Mouse (Mus musculus): ENCODE data around the gene Orc2. TPM values are rescaled to one million over a fixed set of nuclear protein-coding genes. Genes with fewer than 3 reads are reported as not detected.

The Orc2 gene
- polyA plus RNA-seq, 1 experiment from 2014 or later = 12.9 TPM

DNA sequence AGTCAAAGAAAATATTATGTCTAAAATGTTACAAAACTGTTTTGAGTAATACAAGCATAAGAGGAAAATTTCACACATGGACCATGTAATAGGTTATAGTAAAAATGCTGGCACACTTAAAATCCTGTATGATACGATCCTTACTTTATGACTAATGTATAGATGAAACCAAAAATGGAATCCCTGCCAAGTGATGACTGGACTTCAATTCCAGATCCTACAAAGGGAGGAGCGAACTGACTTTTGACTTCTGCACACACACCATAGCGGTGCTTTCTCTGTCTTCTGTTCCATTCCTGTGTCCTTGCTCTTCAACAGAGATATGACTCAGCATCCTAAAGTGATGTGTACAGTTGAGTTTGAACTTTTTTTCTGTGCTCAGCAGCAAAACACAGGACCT is 44.3 kb downstream of the Orc2 start:
- ATAC-seq (no peak; the same call in 1 of the 2 replicates), DNase-seq (no peak)
- Histone ChIP-seq H3K9ac (replicated peaks) (no peak overlapping the region), H3K4me1 (ENCODE audit: insufficient read depth) (no peaks in the 10 kb centered on the region), H3K27ac (ENCODE audit: low read depth) (no peak overlapping the region), H3K27me3 (ENCODE audit: insufficient read depth, low read length) (no peaks in the 10 kb centered on the region), H3K4me3 (ENCODE audit: low read depth, low read length) (no peak overlapping the region), H3K4me2 (ENCODE audit: low read depth, low read length) (no peak overlapping the region), H3K36me3 (replicated peaks; ENCODE audit: insufficient read depth, low read length) (peaks cover 52% of the 10 kb centered on the region), H3K9me3 (ENCODE audit: low read length) (no peaks in the 10 kb centered on the region)
- TF ChIP-seq CTCF (IDR thresholded peaks at IDR 0.05; ENCODE audit: low read depth) (no peak), EP300 (IDR thresholded peaks at IDR 0.05; ENCODE audit: low read depth) (no peak)
- WGBS (ENCODE audit: insufficient replicate concordance) = 81% methylated on average over 3 of the region's 3 CpGs

DNA sequence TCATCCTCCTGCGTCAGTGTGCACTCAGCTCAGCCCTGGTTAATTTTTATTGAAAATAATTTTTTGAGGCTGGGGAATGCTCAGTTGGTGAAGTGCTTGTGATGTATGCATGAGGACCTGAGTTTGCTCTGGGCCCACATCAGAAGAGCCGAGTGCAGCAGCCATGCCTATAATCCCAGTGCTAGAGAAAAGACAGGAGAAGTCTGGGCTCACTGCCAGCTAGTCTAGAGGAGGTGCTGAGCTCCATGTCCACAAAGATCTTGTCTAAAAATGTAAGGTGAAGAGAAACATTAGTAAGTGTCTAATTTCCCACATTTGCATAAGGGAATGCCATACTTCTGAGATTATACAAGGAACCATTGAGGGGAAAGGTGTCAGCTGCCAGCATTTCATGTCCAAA is 46.0 kb downstream of the Orc2 start:
- H3K4me3 ChIP-seq (ENCODE audit: low read depth, low read length) = no peak overlapping the region
- no peak for TF ChIP-seq EP300 (IDR thresholded peaks at IDR 0.05; ENCODE audit: low read depth)
- no peak for TF ChIP-seq CTCF (IDR thresholded peaks at IDR 0.05; ENCODE audit: low read depth)
- no peak for ATAC-seq
- H3K36me3 ChIP-seq (replicated peaks; ENCODE audit: insufficient read depth, low read length) = peaks cover 41% of the 10 kb centered on the region
- no peaks in the 10 kb centered on the region for H3K27me3 ChIP-seq (ENCODE audit: insufficient read depth, low read length)
- H3K27ac ChIP-seq (ENCODE audit: low read depth) = no peak overlapping the region
- 75% methylated on average over 2 of the region's 2 CpGs for WGBS (ENCODE audit: insufficient replicate concordance)
- H3K4me1 ChIP-seq (ENCODE audit: insufficient read depth) = no peaks in the 10 kb centered on the region
- no peak overlapping the region for H3K9ac ChIP-seq (replicated peaks)
- H3K4me2 ChIP-seq (ENCODE audit: low read depth, low read length) = no peak overlapping the region
- no peak for DNase-seq
- no peaks in the 10 kb centered on the region for H3K9me3 ChIP-seq (ENCODE audit: low read length)

DNA sequence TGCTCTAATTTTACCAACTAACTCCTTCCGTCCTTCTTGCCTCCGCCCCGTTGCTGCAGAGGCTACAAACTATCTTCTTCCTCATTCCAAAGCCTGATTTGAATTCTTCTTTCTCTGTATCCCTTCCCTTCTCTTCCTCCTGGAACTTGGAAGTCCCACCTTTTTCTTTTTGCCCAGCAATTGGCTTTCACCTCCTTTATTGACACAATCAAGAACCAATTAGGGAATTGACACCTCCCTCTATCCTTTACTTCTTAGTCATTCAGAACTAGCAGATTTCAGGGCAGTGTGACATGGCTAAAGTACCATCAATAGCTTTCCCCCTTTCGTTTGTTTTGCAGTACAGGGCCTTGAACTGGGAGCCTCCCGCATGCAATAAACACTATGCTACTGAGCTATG is 46.7 kb downstream of the Orc2 start:
- H3K27ac ChIP-seq (ENCODE audit: low read depth) = no peak overlapping the region
- H3K4me2 ChIP-seq (ENCODE audit: low read depth, low read length) = no peak overlapping the region
- H3K27me3 ChIP-seq (ENCODE audit: insufficient read depth, low read length) = no peaks in the 10 kb centered on the region
- peaks cover 41% of the 10 kb centered on the region for H3K36me3 ChIP-seq (replicated peaks; ENCODE audit: insufficient read depth, low read length)
- H3K4me1 ChIP-seq (ENCODE audit: insufficient read depth) = no peaks in the 10 kb centered on the region
- H3K9me3 ChIP-seq (ENCODE audit: low read length) = no peaks in the 10 kb centered on the region
- H3K9ac ChIP-seq (replicated peaks) = no peak overlapping the region
- DNase-seq (no peak), ATAC-seq (peak; percentile 50; the same call in 1 of the 2 replicates)
- WGBS (ENCODE audit: insufficient replicate concordance) = 80% methylated on average over 5 of the region's 5 CpGs
- TF ChIP-seq EP300 (IDR thresholded peaks at IDR 0.05; ENCODE audit: low read depth) (no peak), CTCF (IDR thresholded peaks at IDR 0.05; ENCODE audit: low read depth) (no peak)
- no peak overlapping the region for H3K4me3 ChIP-seq (ENCODE audit: low read depth, low read length)

DNA sequence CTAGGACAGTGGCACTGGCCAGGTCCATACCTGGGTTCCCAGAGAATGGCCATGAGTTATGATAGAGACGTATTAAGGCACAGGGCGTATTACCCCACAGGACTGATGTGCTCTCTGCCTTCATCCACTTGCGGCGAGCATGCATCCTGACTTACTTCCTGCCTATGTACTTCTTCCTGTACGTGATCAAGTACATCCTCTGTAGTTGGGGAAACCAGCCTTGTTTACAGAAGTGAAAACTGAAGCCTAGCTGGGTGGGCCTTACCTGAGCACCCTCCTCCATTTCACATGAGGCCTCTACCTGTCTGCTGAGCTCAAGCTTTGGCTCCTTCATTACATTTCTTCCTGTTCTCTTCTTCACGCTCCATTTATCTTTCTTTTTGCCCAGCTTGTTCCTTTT is 50.6 kb downstream of the Orc2 start:
- Histone ChIP-seq H3K4me3 (ENCODE audit: low read depth, low read length) (no peak overlapping the region), H3K4me2 (ENCODE audit: low read depth, low read length) (no peak overlapping the region), H3K4me1 (ENCODE audit: insufficient read depth) (0 out of 2 replicates have a peak, but pooled peaks cover 1% of the 10 kb centered on the region), H3K9ac (replicated peaks) (no peak overlapping the region), H3K27me3 (ENCODE audit: insufficient read depth, low read length) (no peaks in the 10 kb centered on the region), H3K9me3 (ENCODE audit: low read length) (no peaks in the 10 kb centered on the region), H3K36me3 (replicated peaks; ENCODE audit: insufficient read depth, low read length) (peaks cover 31% of the 10 kb centered on the region), H3K27ac (ENCODE audit: low read depth) (no peak overlapping the region)
- no peak for TF ChIP-seq EP300 (IDR thresholded peaks at IDR 0.05; ENCODE audit: low read depth)
- WGBS (ENCODE audit: insufficient replicate concordance) = 77% methylated on average over 6 of the region's 6 CpGs
- DNase-seq (no peak), ATAC-seq (no peak)

DNA sequence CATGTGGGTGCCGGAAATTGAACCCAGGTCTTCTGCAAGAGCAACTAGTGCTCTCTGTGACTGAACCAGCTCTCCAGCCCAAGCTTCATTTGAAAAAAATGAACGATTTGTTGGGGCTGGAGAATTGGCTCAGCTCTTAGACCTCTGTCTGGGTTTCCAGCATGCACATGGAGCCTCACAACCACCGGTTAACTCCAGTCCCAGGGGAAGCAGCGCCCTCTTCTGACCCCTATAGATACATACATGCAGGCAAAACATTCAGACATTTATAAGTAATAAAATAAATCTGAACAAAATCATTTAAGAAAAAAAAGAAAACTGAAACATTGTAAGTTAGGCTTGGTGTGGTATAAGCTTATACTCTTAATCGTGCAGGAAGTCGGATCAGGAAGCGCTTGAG is 56.5 kb downstream of the Orc2 start:
- 72% methylated on average over 7 of the region's 7 CpGs for WGBS (ENCODE audit: insufficient replicate concordance)
- Histone ChIP-seq H3K4me3 (ENCODE audit: low read depth, low read length) (no peak overlapping the region), H3K4me1 (ENCODE audit: insufficient read depth) (peaks cover 19% of the 10 kb centered on the region), H3K36me3 (replicated peaks; ENCODE audit: insufficient read depth, low read length) (peaks cover 18% of the 10 kb centered on the region), H3K9me3 (ENCODE audit: low read length) (no peaks in the 10 kb centered on the region), H3K27ac (ENCODE audit: low read depth) (no peak overlapping the region), H3K27me3 (ENCODE audit: insufficient read depth, low read length) (no peaks in the 10 kb centered on the region), H3K9ac (replicated peaks) (no peak overlapping the region), H3K4me2 (ENCODE audit: low read depth, low read length) (no peak overlapping the region)
- DNase-seq (no peak), ATAC-seq (no peak)
- TF ChIP-seq EP300 (IDR thresholded peaks at IDR 0.05; ENCODE audit: low read depth) (no peak), CTCF (IDR thresholded peaks at IDR 0.05; ENCODE audit: low read depth) (peak; percentile 22; the same call in 1 of the 2 replicates)

DNA sequence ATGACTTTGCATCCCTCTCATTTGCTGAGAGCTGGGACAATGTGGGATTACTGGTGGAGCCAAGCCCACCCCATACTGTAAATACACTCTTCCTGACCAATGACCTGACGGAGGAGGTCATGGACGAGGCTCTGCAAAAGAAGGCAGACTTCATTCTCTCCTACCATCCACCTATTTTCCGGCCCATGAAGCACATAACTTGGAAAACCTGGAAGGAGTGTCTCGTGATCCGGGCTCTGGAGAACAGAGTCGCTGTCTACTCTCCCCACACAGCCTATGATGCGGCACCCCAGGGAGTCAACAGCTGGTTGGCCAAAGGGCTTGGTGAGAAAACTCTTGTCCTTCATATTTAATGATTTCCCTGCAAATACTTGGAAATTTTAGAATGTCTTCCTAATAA is 57.1 kb downstream of the Orc2 start:
- Histone ChIP-seq H3K27ac (ENCODE audit: low read depth) (no peak overlapping the region), H3K9me3 (ENCODE audit: low read length) (no peaks in the 10 kb centered on the region), H3K27me3 (ENCODE audit: insufficient read depth, low read length) (no peaks in the 10 kb centered on the region), H3K4me2 (ENCODE audit: low read depth, low read length) (no peak overlapping the region), H3K4me1 (ENCODE audit: insufficient read depth) (peaks cover 19% of the 10 kb centered on the region), H3K36me3 (replicated peaks; ENCODE audit: insufficient read depth, low read length) (peaks cover 17% of the 10 kb centered on the region), H3K9ac (replicated peaks) (no peak overlapping the region), H3K4me3 (ENCODE audit: low read depth, low read length) (no peak overlapping the region)
- ATAC-seq (no peak), DNase-seq (no peak)
- TF ChIP-seq CTCF (IDR thresholded peaks at IDR 0.05; ENCODE audit: low read depth) (no peak), EP300 (IDR thresholded peaks at IDR 0.05; ENCODE audit: low read depth) (no peak)
- 89% methylated on average over 7 of the region's 7 CpGs for WGBS (ENCODE audit: insufficient replicate concordance)

DNA sequence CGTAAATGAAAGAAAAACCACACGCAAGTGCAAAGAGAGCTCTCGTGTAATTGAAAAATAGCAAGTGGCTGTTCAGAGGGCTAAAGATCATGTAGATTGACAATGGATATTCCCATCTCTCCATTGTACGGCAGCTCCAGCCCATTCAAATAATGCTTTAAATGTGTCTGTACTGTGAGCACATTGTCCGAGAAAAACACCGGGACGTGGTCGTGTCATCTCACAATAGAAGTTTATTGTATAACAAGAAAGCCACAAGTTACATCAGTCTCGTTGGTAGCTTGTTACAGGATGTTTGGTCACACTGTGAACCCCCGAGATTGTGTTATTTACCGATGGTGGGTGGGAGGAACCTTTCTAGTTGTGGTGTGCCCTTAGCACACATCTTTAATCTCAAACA is 59.0 kb downstream of the Orc2 start:
- no peak for DNase-seq
- H3K27me3 ChIP-seq (ENCODE audit: insufficient read depth, low read length) = no peaks in the 10 kb centered on the region
- H3K9ac ChIP-seq (replicated peaks) = peak overlapping the region; percentile 85
- H3K27ac ChIP-seq (ENCODE audit: low read depth) = peak overlapping the region; percentile 93
- peak overlapping the region; percentile 80 for H3K4me3 ChIP-seq (ENCODE audit: low read depth, low read length)
- H3K36me3 ChIP-seq (replicated peaks; ENCODE audit: insufficient read depth, low read length) = peaks cover 20% of the 10 kb centered on the region
- peaks cover 19% of the 10 kb centered on the region for H3K4me1 ChIP-seq (ENCODE audit: insufficient read depth)
- H3K4me2 ChIP-seq (ENCODE audit: low read depth, low read length) = peak overlapping the region; percentile 81
- ATAC-seq = no peak
- WGBS (ENCODE audit: insufficient replicate concordance) = 4% methylated on average over 11 of the region's 11 CpGs
- TF ChIP-seq EP300 (IDR thresholded peaks at IDR 0.05; ENCODE audit: low read depth) (no peak), CTCF (IDR thresholded peaks at IDR 0.05; ENCODE audit: low read depth) (no peak)
- no peaks in the 10 kb centered on the region for H3K9me3 ChIP-seq (ENCODE audit: low read length)
